25 mouse cellular contexts compared by ENCODE assay signal in the genomic region with DNA sequence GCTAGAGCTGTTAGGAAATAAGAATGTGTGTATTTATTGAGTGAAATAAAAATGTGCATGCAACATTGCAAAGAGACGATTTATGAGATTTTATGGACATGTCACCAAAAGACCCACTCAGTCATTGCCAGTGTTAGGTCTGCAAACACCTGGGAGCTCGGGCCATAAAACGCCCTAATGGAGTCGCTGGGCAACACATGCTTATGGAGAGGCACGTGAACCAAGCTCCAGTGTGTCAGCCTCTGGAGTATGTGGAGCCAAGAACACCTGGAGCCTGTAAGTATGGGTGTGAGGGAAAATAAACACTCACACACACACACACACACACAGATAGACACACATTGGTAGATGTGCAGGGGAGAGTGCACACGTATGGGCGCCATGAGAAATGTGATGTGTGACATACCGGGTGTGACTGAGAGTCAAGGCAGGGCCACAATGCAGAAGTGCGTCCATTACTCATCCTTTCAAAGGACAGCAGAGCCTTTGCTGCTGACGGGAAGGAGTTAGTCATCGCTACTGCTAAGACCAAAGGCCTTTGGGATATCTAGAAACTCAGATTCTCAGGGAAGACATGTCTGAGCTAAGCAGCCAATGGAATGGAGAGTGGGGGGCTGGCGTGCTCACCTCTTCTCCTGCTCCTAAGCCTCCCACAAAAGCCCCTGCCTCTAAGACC.
DNase-seq lines count a peak whose midpoint lies in the region; ATAC-seq and TF ChIP-seq lines count a peak whose summit lies in the region.
"Had no signal": no experiment of that assay in that cellular context is flagged by ENCODE, and none has a peak within 500 bp of the region (broad histone marks: within the 10 kb centered on the region; RNA-seq: fewer than 3 reads in every experiment).

No protein-coding gene starts in this region.

- H3K27me3 ChIP-seq in limb, embryonic 11.5 days (ENCODE audit: control insufficient read depth, insufficient read depth, low read length): no peaks in the 10 kb centered on the region
- peaks cover 16% of the 10 kb centered on the region; the same call in 1 of the 2 replicates for H3K27me3 ChIP-seq in limb, embryonic 10.5 days (ENCODE audit: low read depth, poor library complexity, severe bottlenecking)
- H3K27me3 ChIP-seq in limb, embryonic 12.5 days: peaks cover 14% of the 10 kb centered on the region; the same call in 1 of the 2 replicates
- no peaks in the 10 kb centered on the region for H3K27me3 ChIP-seq in forebrain, embryonic 10.5 days (ENCODE audit: poor library complexity, severe bottlenecking)
- H3K27me3 ChIP-seq: heart, embryonic 15.5 days had no signal

- H3K4me2 ChIP-seq in limb, embryonic 11.5 days (ENCODE audit: low read depth, severe bottlenecking): no peak overlapping the region
- no peak overlapping the region for H3K4me2 ChIP-seq in limb, embryonic 12.5 days
- H3K4me2 ChIP-seq: heart, embryonic 15.5 days; hindbrain, embryonic 14.5 days; neural tube, embryonic 15.5 days had no signal

- H3K4me1 ChIP-seq in limb, embryonic 11.5 days (ENCODE audit: control insufficient read depth, insufficient read depth, low read length): 0 out of 2 replicates have a peak, but pooled peaks cover 3% of the 10 kb centered on the region
- peaks cover 21% of the 10 kb centered on the region for H3K4me1 ChIP-seq in limb, embryonic 10.5 days
- H3K4me1 ChIP-seq in bone marrow macrophage, adult 2 months (ENCODE audit: control insufficient read depth, insufficient read depth, low read length): peaks cover 70% of the 10 kb centered on the region
- H3K4me1 ChIP-seq in limb, embryonic 12.5 days (replicated peaks): peaks cover 25% of the 10 kb centered on the region
- H3K4me1 ChIP-seq in forebrain, embryonic 10.5 days: no peaks in the 10 kb centered on the region
- H3K4me1 ChIP-seq: heart, embryonic 15.5 days; neural tube, embryonic 15.5 days had no signal

- no peak for ATAC-seq in limb, embryonic 11.5 days (ENCODE audit: insufficient number of reproducible peaks, low FRiP score, low TSS enrichment, low read depth)
- ATAC-seq in limb, embryonic 12.5 days (ENCODE audit: insufficient number of reproducible peaks, insufficient read depth, low FRiP score, low TSS enrichment, low read depth): peak; percentile 63
- ATAC-seq: forebrain, embryonic 16.5 days; inflammation-experienced regulatory T-cells, adult 6 months; midbrain, embryonic 16.5 days had no signal

- TF ChIP-seq POLR2A in bone marrow macrophage, adult 2 months (IDR thresholded peaks at IDR 0.05; ENCODE audit: borderline replicate concordance, low read depth, low read length): no peak

- TF ChIP-seq CTCF in bone marrow macrophage, adult 2 months (IDR thresholded peaks at IDR 0.05; ENCODE audit: low read depth, low read length): no peak

- no peak overlapping the region for H3K4me3 ChIP-seq in limb, embryonic 11.5 days (ENCODE audit: low read depth, low read length)
- no peak overlapping the region for H3K4me3 ChIP-seq in limb, embryonic 10.5 days
- no peak overlapping the region for H3K4me3 ChIP-seq in bone marrow macrophage, adult 2 months (ENCODE audit: insufficient read depth, low read length)
- H3K4me3 ChIP-seq in limb, embryonic 12.5 days (replicated peaks): no peak overlapping the region
- H3K4me3 ChIP-seq in forebrain, embryonic 10.5 days: no peak overlapping the region
- H3K4me3 ChIP-seq: heart, adult 2 months; heart, embryonic 15.5 days; neural tube, embryonic 15.5 days had no signal

- H3K9ac ChIP-seq in limb, embryonic 11.5 days (ENCODE audit: low read length): no peak overlapping the region
- H3K9ac ChIP-seq in limb, embryonic 12.5 days (replicated peaks): no peak overlapping the region
- H3K9ac ChIP-seq: heart, embryonic 15.5 days; hindbrain, embryonic 14.5 days; liver, embryonic 14.5 days; neural tube, embryonic 15.5 days had no signal

- H3K36me3 ChIP-seq in limb, embryonic 11.5 days (ENCODE audit: control insufficient read depth, insufficient read depth, low read length): no peaks in the 10 kb centered on the region
- no peaks in the 10 kb centered on the region for H3K36me3 ChIP-seq in limb, embryonic 10.5 days
- no peaks in the 10 kb centered on the region for H3K36me3 ChIP-seq in limb, embryonic 12.5 days
- no peaks in the 10 kb centered on the region for H3K36me3 ChIP-seq in forebrain, embryonic 10.5 days (replicated peaks)
- H3K36me3 ChIP-seq: heart, embryonic 15.5 days; neural tube, embryonic 15.5 days had no signal

- H3K9me3 ChIP-seq in limb, embryonic 11.5 days (ENCODE audit: control insufficient read depth, low read length): no peaks in the 10 kb centered on the region
- H3K9me3 ChIP-seq in limb, embryonic 10.5 days (replicated peaks): no peaks in the 10 kb centered on the region
- no peaks in the 10 kb centered on the region for H3K9me3 ChIP-seq in limb, embryonic 12.5 days
- H3K9me3 ChIP-seq in forebrain, embryonic 10.5 days: no peaks in the 10 kb centered on the region
- H3K9me3 ChIP-seq: heart, embryonic 15.5 days; neural tube, embryonic 15.5 days had no signal

- H3K27ac ChIP-seq in limb, embryonic 11.5 days (replicated peaks; ENCODE audit: low read depth, low read length): no peak overlapping the region
- H3K27ac ChIP-seq in limb, embryonic 10.5 days: no peak overlapping the region
- H3K27ac ChIP-seq in bone marrow macrophage, adult 2 months (ENCODE audit: insufficient read depth, low read depth, low read length): peak overlapping the region; percentile 88
- H3K27ac ChIP-seq in limb, embryonic 12.5 days: no peak overlapping the region
- H3K27ac ChIP-seq in forebrain, embryonic 10.5 days: no peak overlapping the region
- H3K27ac ChIP-seq: heart, adult 2 months; heart, embryonic 15.5 days; hindbrain, embryonic 14.5 days; kidney, postnatal 0 days; liver, embryonic 14.5 days; neural tube, embryonic 15.5 days had no signal

- 73% methylated on average over 12 of the region's 12 CpGs for WGBS in limb, embryonic 11.5 days
- WGBS in limb, embryonic 10.5 days: 87% methylated on average over 12 of the region's 12 CpGs
- WGBS in limb, embryonic 12.5 days: 55% methylated on average over 12 of the region's 12 CpGs
- WGBS in forebrain, embryonic 10.5 days: 89% methylated on average over 12 of the region's 12 CpGs

- peak; percentile 25 for DNase-seq in limb, embryonic 11.5 days (ENCODE audit: low spot score)
- DNase-seq in limb, embryonic 10.5 days (ENCODE audit: low spot score): no peak
- DNase-seq in monocyte, adult 2 months (ENCODE audit: low read depth in 1 of 2, low spot score in 2 of 2): peak; percentile 22 to 63
- DNase-seq in ovary, postnatal 14 days (ENCODE audit: low spot score): no peak
- DNase-seq in forebrain, embryonic 10.5 days (ENCODE audit: extremely low spot score, low spot score): no peak
- DNase-seq: adrenal gland, adult 8-10 months; cerebellum, adult 8-10 months; cerebellum, postnatal 36 days; gastrocnemius, postnatal 14 days; heart, postnatal 4 days; kidney, adult 18-20 months; right cerebral cortex, postnatal 14 days; thymus, adult 18-20 months; thymus, postnatal 36 days had no signal

Comparison
In these comparisons a context has a peak if more than half of its experiments do, and no peak if none do; other contexts are left out.
1. DNase-seq: peak in limb, embryonic 11.5 days (single experiment) and monocyte, adult 2 months (2 of 2); none in limb, embryonic 10.5 days (single experiment), ovary, postnatal 14 days (single experiment) and forebrain, embryonic 10.5 days (single experiment).